Mouse (Mus musculus) adrenal gland, postnatal 36 days (tissue): ENCODE measurements at regions not wholly inside any gene's neighbourhood (a gene's known extent, or its start where the extent isn't known, plus 50 kb on each side); places are given as distances from the start of the nearest gene placed in this dataset.
"Not testable (repeated sequence)": the region's sequence is repeated elsewhere in the genome, so short reads cannot be mapped to it uniquely, and the experiment has no call there.

ENCODE experiments used
- DNase-seq, 2 experiments: peaks; one replicate each; pipeline ENCODE4 v3.0.0; 2021; ENCODE audit warnings: mixed read lengths in 1 of 2

- no peak for DNase-seq
Measured at GRCm38 (mm10) chr8:96586129-96586528, 697.8 kb upstream of the Got2 start.

- DNase-seq = no peak
Measured at GRCm38 (mm10) chr8:96552512-96552911, 664.2 kb upstream of the Got2 start.

- DNase-seq = no peak
Measured at GRCm38 (mm10) chr8:96550408-96550807, 662.1 kb upstream of the Got2 start.

- DNase-seq = no peak
Measured at GRCm38 (mm10) chr8:96548663-96549062, 660.3 kb upstream of the Got2 start.

- no peak for DNase-seq
Measured at GRCm38 (mm10) chr8:96548187-96548586, 659.8 kb upstream of the Got2 start.

GRCm38 (mm10) chr8:96542215-96542614 lies 653.9 kb upstream of the Got2 start:
- no peak for DNase-seq

- DNase-seq = no peak
Measured at GRCm38 (mm10) chr8:96498854-96499253, 610.5 kb upstream of the Got2 start.

GRCm38 (mm10) chr8:96495406-96495805 lies 607.1 kb upstream of the Got2 start:
- DNase-seq = no peak

- no peak for DNase-seq
Measured at GRCm38 (mm10) chr8:96489804-96490203, 601.5 kb upstream of the Got2 start.

- DNase-seq = no peak
Measured at GRCm38 (mm10) chr8:96488741-96489453, 600.5 kb upstream of the Got2 start.

GRCm38 (mm10) chr8:96455915-96456314 lies 567.6 kb upstream of the Got2 start:
- DNase-seq = no peak

GRCm38 (mm10) chr8:96455336-96455735 lies 567.0 kb upstream of the Got2 start:
- no peak for DNase-seq

- no peak for DNase-seq
Measured at GRCm38 (mm10) chr8:96429708-96430107, 541.4 kb upstream of the Got2 start.

GRCm38 (mm10) chr8:96426900-96427299 lies 538.6 kb upstream of the Got2 start:
- peak; percentile 10 to 14 for DNase-seq

GRCm38 (mm10) chr8:96409601-96410000 lies 521.3 kb upstream of the Got2 start:
- DNase-seq = no peak

- no peak for DNase-seq
Measured at GRCm38 (mm10) chr8:96404549-96405145, 516.3 kb upstream of the Got2 start.

- DNase-seq = no peak
Measured at GRCm38 (mm10) chr8:96403669-96404068, 515.3 kb upstream of the Got2 start.

- not testable (repeated sequence) for DNase-seq
Measured at GRCm38 (mm10) chr8:96399381-96399780, 511.0 kb upstream of the Got2 start.

- no peak for DNase-seq
Measured at GRCm38 (mm10) chr8:96393024-96393423, 504.7 kb upstream of the Got2 start.

- DNase-seq = peak; percentile 33 to 44
Measured at GRCm38 (mm10) chr8:96389251-96389650, 500.9 kb upstream of the Got2 start.

- no peak for DNase-seq
Measured at GRCm38 (mm10) chr8:96370500-96370899, 482.2 kb upstream of the Got2 start.

- DNase-seq = peak; percentile 41 to 49
Measured at GRCm38 (mm10) chr8:96362853-96363445, 474.6 kb upstream of the Got2 start.

- no peak for DNase-seq
Measured at GRCm38 (mm10) chr8:96350531-96351069, 462.3 kb upstream of the Got2 start.
